ENCODE assay signal across 21 mouse cellular contexts in genomic region chr6:61155059-61155629, GRCm38 (mm10). TPM values are rescaled to one million over a fixed set of nuclear protein-coding genes. Genes with fewer than 3 reads are reported as not detected.
DNase-seq lines count a peak whose midpoint lies in the region; ATAC-seq lines count a peak whose summit lies in the region.
"Had no signal": no experiment of that assay in that cellular context is flagged by ENCODE, and none has a peak within 500 bp of the region (broad histone marks: within the 10 kb centered on the region; RNA-seq: fewer than 3 reads in every experiment).

No protein-coding gene starts in this region.

- no peak overlapping the region for H3K27ac ChIP-seq in embryonic facial prominence, embryonic 11.5 days (replicated peaks; ENCODE audit: low read depth, low read length)
- H3K27ac ChIP-seq in embryonic facial prominence, embryonic 10.5 days (replicated peaks), result no peak overlapping the region
- H3K27ac ChIP-seq in embryonic facial prominence, embryonic 14.5 days (replicated peaks; ENCODE audit: low read depth, low read length), result no peak overlapping the region
- H3K27ac ChIP-seq in hindbrain, embryonic 15.5 days (replicated peaks), result no peak overlapping the region
- no peak overlapping the region for H3K27ac ChIP-seq in neural tube, embryonic 14.5 days (ENCODE audit: low read depth, low read length)
- H3K27ac ChIP-seq: embryonic facial prominence, embryonic 13.5 days; liver, embryonic 12.5 days; stomach, postnatal 0 days had no signal

- DNase-seq in embryonic facial prominence, embryonic 11.5 days (ENCODE audit: low spot score), result peak; percentile 24
- DNase-seq in embryonic facial prominence, embryonic 10.5 days (ENCODE audit: low spot score), result no peak
- no peak for DNase-seq in embryonic facial prominence, embryonic 14.5 days (ENCODE audit: low spot score)
- no peak for DNase-seq in liver
- DNase-seq in adrenal gland, postnatal 14 days, result no peak
- DNase-seq in right cerebral cortex, postnatal 25 days, result no peak
- DNase-seq: adrenal gland, postnatal 36 days; cerebellum, adult 9-11 months; gastrocnemius, postnatal 36 days; heart, postnatal 36 days; kidney, adult 18-20 months; kidney, postnatal 25 days; thymus, postnatal 25 days had no signal

- no peaks in the 10 kb centered on the region for H3K4me1 ChIP-seq in embryonic facial prominence, embryonic 11.5 days (ENCODE audit: control insufficient read depth, insufficient read depth, low read length)
- peaks cover 28% of the 10 kb centered on the region for H3K4me1 ChIP-seq in embryonic facial prominence, embryonic 10.5 days
- no peaks in the 10 kb centered on the region for H3K4me1 ChIP-seq in embryonic facial prominence, embryonic 14.5 days (ENCODE audit: control insufficient read depth, insufficient read depth, low read length)
- H3K4me1 ChIP-seq in hindbrain, embryonic 15.5 days (replicated peaks), result 0 out of 2 replicates have a peak, but pooled peaks cover 8% of the 10 kb centered on the region
- no peaks in the 10 kb centered on the region for H3K4me1 ChIP-seq in neural tube, embryonic 14.5 days (ENCODE audit: control insufficient read depth, insufficient read depth, low read length)
- H3K4me1 ChIP-seq: embryonic facial prominence, embryonic 13.5 days; heart, embryonic 12.5 days; liver, embryonic 12.5 days had no signal

- H3K27me3 ChIP-seq in embryonic facial prominence, embryonic 11.5 days (ENCODE audit: control insufficient read depth, insufficient read depth, low read length), result no peaks in the 10 kb centered on the region
- H3K27me3 ChIP-seq in embryonic facial prominence, embryonic 10.5 days (replicated peaks; ENCODE audit: low read depth, poor library complexity, severe bottlenecking), result no peaks in the 10 kb centered on the region
- H3K27me3 ChIP-seq in embryonic facial prominence, embryonic 14.5 days (replicated peaks; ENCODE audit: control insufficient read depth, insufficient read depth, low read length), result no peaks in the 10 kb centered on the region
- no peaks in the 10 kb centered on the region for H3K27me3 ChIP-seq in hindbrain, embryonic 15.5 days
- H3K27me3 ChIP-seq in neural tube, embryonic 14.5 days (ENCODE audit: control insufficient read depth, insufficient read depth, low read length), result no peaks in the 10 kb centered on the region
- H3K27me3 ChIP-seq: embryonic facial prominence, embryonic 13.5 days; heart, embryonic 12.5 days; liver, embryonic 12.5 days had no signal

- WGBS in embryonic facial prominence, embryonic 11.5 days, result 53% methylated on average over 8 of the region's 8 CpGs
- WGBS in embryonic facial prominence, embryonic 10.5 days, result 53% methylated on average over 8 of the region's 8 CpGs
- WGBS in embryonic facial prominence, embryonic 14.5 days, result 47% methylated on average over 8 of the region's 8 CpGs
- 42% methylated on average over 8 of the region's 8 CpGs for WGBS in hindbrain, embryonic 15.5 days
- WGBS in neural tube, embryonic 14.5 days, result 38% methylated on average over 8 of the region's 8 CpGs

- no peaks in the 10 kb centered on the region for H3K9me3 ChIP-seq in embryonic facial prominence, embryonic 11.5 days (replicated peaks; ENCODE audit: control insufficient read depth, low read length)
- H3K9me3 ChIP-seq in embryonic facial prominence, embryonic 10.5 days, result no peaks in the 10 kb centered on the region
- H3K9me3 ChIP-seq in embryonic facial prominence, embryonic 14.5 days (ENCODE audit: control insufficient read depth, low read length), result no peaks in the 10 kb centered on the region
- no peaks in the 10 kb centered on the region for H3K9me3 ChIP-seq in hindbrain, embryonic 15.5 days
- H3K9me3 ChIP-seq in neural tube, embryonic 14.5 days (ENCODE audit: control insufficient read depth, low read length), result no peaks in the 10 kb centered on the region
- H3K9me3 ChIP-seq: embryonic facial prominence, embryonic 13.5 days; heart, embryonic 12.5 days; liver, embryonic 12.5 days had no signal

- no peak; the same call in 1 of the 2 replicates for ATAC-seq in embryonic facial prominence, embryonic 11.5 days (replicated peaks; ENCODE audit: insufficient number of reproducible peaks, low FRiP score, low TSS enrichment, low read depth)
- 0 out of 2 replicates have a peak, but pooled peaks have one; percentile 62 for ATAC-seq in embryonic facial prominence, embryonic 14.5 days (ENCODE audit: low read depth)
- ATAC-seq in hindbrain, embryonic 15.5 days (ENCODE audit: low FRiP score, low read depth), result 0 out of 2 replicates have a peak, but pooled peaks have one; percentile 75
- ATAC-seq in neural tube, embryonic 14.5 days (ENCODE audit: low read depth), result 0 out of 2 replicates have a peak, but pooled peaks have one; percentile 35
- ATAC-seq: activated CD4-positive, CD25-positive, alpha-beta regulatory T cell, adult 4 months; liver, embryonic 12.5 days had no signal

- H3K4me3 ChIP-seq in embryonic facial prominence, embryonic 11.5 days (ENCODE audit: low read depth, low read length), result no peak overlapping the region
- H3K4me3 ChIP-seq in embryonic facial prominence, embryonic 10.5 days, result no peak overlapping the region
- H3K4me3 ChIP-seq in embryonic facial prominence, embryonic 14.5 days (ENCODE audit: low read depth, low read length), result no peak overlapping the region
- no peak overlapping the region for H3K4me3 ChIP-seq in hindbrain, embryonic 15.5 days
- no peak overlapping the region for H3K4me3 ChIP-seq in neural tube, embryonic 14.5 days (ENCODE audit: low read depth, low read length)
- H3K4me3 ChIP-seq: embryonic facial prominence, embryonic 13.5 days; heart, embryonic 12.5 days; liver, embryonic 12.5 days had no signal

- H3K9ac ChIP-seq in embryonic facial prominence, embryonic 11.5 days (replicated peaks; ENCODE audit: low read length), result no peak overlapping the region
- no peak overlapping the region for H3K9ac ChIP-seq in embryonic facial prominence, embryonic 14.5 days (ENCODE audit: low read depth, low read length)
- no peak overlapping the region for H3K9ac ChIP-seq in hindbrain, embryonic 15.5 days
- H3K9ac ChIP-seq in neural tube, embryonic 14.5 days (replicated peaks; ENCODE audit: low read depth, low read length), result no peak overlapping the region
- H3K9ac ChIP-seq: embryonic facial prominence, embryonic 13.5 days; heart, embryonic 12.5 days; liver, embryonic 12.5 days had no signal

- H3K4me2 ChIP-seq in embryonic facial prominence, embryonic 11.5 days (ENCODE audit: low read depth, low read length), result no peak overlapping the region
- no peak overlapping the region for H3K4me2 ChIP-seq in embryonic facial prominence, embryonic 14.5 days (ENCODE audit: low read depth, low read length)
- H3K4me2 ChIP-seq in hindbrain, embryonic 15.5 days, result no peak overlapping the region
- no peak overlapping the region for H3K4me2 ChIP-seq in neural tube, embryonic 14.5 days (ENCODE audit: low read depth, low read length)
- H3K4me2 ChIP-seq: embryonic facial prominence, embryonic 13.5 days; heart, embryonic 12.5 days; liver, embryonic 12.5 days had no signal

- H3K36me3 ChIP-seq in embryonic facial prominence, embryonic 11.5 days (replicated peaks; ENCODE audit: control insufficient read depth, insufficient read depth, low read depth, low read length), result no peaks in the 10 kb centered on the region
- H3K36me3 ChIP-seq in embryonic facial prominence, embryonic 10.5 days (replicated peaks), result no peaks in the 10 kb centered on the region
- H3K36me3 ChIP-seq in embryonic facial prominence, embryonic 14.5 days (ENCODE audit: control insufficient read depth, insufficient read depth, low read length), result no peaks in the 10 kb centered on the region
- H3K36me3 ChIP-seq in hindbrain, embryonic 15.5 days, result no peaks in the 10 kb centered on the region
- no peaks in the 10 kb centered on the region for H3K36me3 ChIP-seq in neural tube, embryonic 14.5 days (ENCODE audit: control insufficient read depth, insufficient read depth, low read length)
- H3K36me3 ChIP-seq: embryonic facial prominence, embryonic 13.5 days; heart, embryonic 12.5 days; liver, embryonic 12.5 days had no signal

RNA-seq across cellular contexts. Expression of gene Ccser1, which starts 25.0 kb away (rescaled TPM):
- polyA plus RNA-seq in embryonic facial prominence, embryonic 11.5 days (2014; fragmentation: Nextera tagmentation; extraction: Ambion mirVana), result 5.1 and 5.2 TPM in 2 replicates
- 2.9 and 4.3 TPM in 2 replicates for polyA plus RNA-seq in embryonic facial prominence, embryonic 10.5 days (2016; fragmentation: Nextera tagmentation; extraction: Ambion mirVana)
- 6.1 and 6.5 TPM in 2 replicates for polyA plus RNA-seq in embryonic facial prominence, embryonic 14.5 days (2014; fragmentation: Nextera tagmentation; extraction: Ambion mirVana)
- polyA plus RNA-seq in hindbrain, embryonic 15.5 days (2015; fragmentation: Nextera tagmentation; extraction: Ambion mirVana), result 20.7 and 24.9 TPM in 2 replicates
- 35.1 and 37.5 TPM in 2 replicates for polyA plus RNA-seq in neural tube, embryonic 14.5 days (2014; fragmentation: Nextera tagmentation; extraction: Ambion mirVana)
- 3.8 and 5.3 TPM in 2 replicates for total RNA-seq in adrenal gland, postnatal 14 days (2021)
- total RNA-seq: megakaryocyte-erythroid progenitor cell, adult 5-6 weeks had no signal
